Mouse (Mus musculus): ENCODE data around the gene Tcfl5.

Tcfl5 gene

DNA sequence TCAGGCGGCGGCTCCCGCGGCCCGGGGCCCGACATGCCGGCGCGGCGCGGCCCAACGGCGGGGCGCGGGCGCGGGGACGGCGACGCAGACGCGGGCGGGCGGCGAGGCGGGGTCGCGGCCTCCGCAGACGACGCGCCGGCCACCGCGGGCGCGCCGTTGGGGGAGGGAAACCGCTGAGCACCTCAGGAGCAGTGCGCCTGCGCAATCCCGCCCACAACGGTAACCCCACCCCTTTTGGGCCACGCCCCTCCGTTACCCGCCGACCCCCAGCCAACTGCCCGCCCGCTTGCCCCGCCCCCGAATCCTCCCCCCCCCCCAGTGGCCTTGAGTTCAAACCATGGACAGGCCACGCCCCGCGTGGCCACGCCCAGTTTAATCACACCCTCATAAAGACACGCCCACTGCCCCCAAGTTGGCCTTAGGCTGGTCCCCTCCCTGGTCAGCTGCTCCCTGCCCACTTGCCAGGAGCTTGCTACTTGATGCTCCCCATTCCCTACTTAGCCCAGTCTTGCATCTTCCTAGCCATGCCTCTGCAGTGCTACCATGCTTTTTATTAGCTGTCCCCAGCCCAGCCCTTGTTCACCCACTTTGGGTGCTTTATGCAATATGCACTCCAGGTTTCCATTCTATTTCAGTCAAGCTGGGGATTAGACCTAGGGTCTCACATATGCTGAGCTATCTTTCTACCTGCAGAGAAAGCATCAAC, at the start of gene Tcfl5:
TSS of gene Tcfl5 (minus strand) at position 154 of the 706 bp plus-strand sequence.
- no peak for DNase-seq

- DNase-seq: no peak
Observed at GRCm38 (mm10) chr2:180689841-180690240, 47.3 kb upstream of the Tcfl5 start.

DNA sequence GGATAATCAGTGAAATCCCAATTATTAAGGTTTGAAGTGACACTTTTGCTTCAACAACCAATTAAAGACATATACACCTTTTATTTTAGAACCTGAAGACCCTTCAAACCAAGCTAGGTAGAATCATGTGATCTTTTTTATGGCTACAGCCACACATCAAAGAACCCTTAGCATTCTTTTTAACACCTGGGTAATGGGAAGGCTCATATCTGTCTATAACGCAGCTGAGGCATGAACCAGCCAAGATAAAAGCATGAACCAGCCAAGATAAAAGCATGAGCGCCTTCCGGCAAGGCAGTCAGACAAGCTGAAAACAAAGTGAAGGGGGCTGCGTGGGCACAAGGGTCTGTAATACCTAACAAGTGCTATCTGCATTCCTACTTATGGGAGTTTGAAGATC, 41.5 kb upstream of the Tcfl5 start:
- DNase-seq: no peak

- DNase-seq: no peak
Observed at GRCm38 (mm10) chr2:180683524-180683923, 41.0 kb upstream of the Tcfl5 start.

GRCm38 (mm10) chr2:180681225-180681624, 38.7 kb upstream of the Tcfl5 start:
- DNase-seq: no peak

- peak; percentile 82 for DNase-seq
Observed at GRCm38 (mm10) chr2:180678609-180679140, 36.2 kb upstream of the Tcfl5 start.

DNA sequence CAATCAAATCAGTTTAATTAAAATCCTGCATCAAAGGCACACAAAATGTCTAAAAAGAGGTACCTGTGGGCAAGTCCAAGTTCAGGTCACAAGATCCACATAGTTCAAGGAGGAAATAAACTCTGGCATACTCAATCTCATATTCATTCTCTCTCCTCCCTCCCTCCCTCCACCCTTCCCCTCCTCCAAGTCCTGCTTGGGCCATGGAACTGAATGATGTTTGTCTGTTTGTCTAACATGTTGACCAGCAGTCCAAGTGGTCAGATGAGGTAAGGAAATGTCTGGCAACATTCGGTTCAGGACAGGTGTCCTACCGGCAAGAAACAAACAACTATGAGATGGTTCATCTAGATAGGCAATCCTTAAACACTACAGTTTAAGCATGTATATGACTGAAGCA, 34.2 kb upstream of the Tcfl5 start:
- DNase-seq: no peak

DNA sequence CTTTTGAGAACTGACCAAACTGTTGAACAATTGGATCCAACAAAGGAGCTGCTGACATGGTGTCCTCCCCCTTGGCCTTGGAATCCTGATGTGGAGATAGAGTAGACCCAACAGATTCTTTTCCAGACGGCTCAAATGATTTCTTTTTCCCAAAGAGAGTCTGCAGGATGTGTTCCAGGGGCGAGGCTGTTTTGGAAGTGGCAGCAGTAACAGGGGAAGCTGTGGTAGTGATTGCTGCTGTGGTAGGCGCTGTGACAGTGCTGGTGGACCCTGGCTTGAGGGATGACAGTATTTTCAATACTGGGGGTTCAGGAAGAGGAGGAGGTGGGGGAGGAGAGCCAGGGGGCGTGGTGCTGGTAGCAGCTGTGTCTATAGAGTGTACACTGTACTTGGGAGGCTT, 19.5 kb upstream of the Tcfl5 start:
- no peak for DNase-seq

DNA sequence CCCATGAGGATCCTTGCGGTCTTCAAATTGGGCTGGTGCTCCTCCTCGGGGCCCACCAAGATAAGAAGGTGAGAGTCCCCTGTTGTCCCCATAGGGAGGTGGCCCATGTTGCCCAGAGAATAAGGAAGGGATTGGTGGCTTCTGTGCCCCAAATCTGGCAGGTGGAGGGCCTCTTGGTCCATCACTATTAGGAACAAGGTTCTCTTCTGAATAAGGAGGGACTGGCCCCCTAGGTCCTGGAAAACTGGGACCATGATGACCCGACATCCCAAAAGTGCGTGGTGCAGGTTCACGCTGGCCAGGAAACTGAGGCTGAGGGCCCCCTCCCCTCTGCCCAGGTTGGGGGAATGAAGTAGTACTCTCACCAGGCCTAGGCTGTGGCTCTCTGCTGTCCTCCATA, 18.0 kb upstream of the Tcfl5 start:
- no peak for DNase-seq

- peak; percentile 18 for DNase-seq
Observed at GRCm38 (mm10) chr2:180659353-180660150, 17.0 kb upstream of the Tcfl5 start.

DNA sequence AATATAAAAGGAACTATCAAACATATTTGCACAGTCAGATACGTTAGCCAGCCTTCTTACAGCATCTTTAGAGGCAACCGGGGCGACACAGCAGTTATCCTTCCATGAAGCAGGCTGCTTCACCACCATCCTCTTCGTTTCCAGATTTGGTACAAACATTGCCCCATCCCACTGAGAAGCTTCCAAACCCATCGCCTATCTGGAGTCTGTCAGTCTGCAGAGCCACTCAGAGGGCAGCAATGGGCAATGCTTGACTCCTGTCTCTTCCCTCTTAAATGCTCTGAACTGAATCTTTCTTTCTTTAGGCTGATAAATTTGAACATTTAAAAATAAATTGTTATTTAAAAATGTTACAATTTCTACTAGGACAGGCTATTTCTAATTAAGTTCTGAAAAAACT, 15.9 kb upstream of the Tcfl5 start:
- DNase-seq: no peak

DNA sequence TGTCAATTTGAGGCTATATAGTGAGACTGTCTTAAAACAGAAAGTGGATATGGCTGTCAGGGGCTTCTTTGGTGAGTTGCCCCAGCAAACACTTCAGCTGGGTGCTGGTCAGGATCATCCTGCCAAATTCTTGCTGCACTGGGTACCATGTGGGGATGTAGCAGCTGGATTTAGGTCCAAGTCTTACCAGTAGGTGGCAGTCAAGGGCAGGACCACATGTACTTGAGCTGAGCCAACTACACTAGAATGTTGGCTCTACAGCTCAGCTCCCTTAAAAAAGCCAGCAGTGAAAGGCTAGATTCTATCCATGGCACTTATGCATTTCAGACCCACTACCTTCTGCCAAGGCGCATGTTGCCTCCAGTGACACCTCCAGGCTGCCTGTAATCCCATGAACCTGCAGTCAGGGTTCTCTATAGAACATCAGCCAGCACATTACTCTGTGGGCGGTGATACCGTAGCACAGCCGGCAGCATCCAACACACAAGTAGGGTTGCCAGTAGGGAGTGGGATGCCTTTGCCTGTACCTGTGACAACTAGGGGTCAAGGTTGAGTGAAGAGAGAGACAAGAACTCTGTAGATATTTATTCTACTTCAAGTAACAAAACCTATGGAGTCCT, 15.0 kb upstream of the Tcfl5 start:
- peak; percentile 75 for DNase-seq

- DNase-seq: peak; percentile 28
Observed at GRCm38 (mm10) chr2:180655150-180655549, 12.6 kb upstream of the Tcfl5 start.

- DNase-seq: no peak
Observed at GRCm38 (mm10) chr2:180654666-180655065, 12.2 kb upstream of the Tcfl5 start.

GRCm38 (mm10) chr2:180646841-180647240, 4.3 kb upstream of the Tcfl5 start:
- no peak for DNase-seq

GRCm38 (mm10) chr2:180643626-180644025, 1.1 kb upstream of the Tcfl5 start:
- no peak for DNase-seq

- no peak for DNase-seq
Observed at GRCm38 (mm10) chr2:180641576-180642554, 643 bp downstream of the Tcfl5 start.

DNA sequence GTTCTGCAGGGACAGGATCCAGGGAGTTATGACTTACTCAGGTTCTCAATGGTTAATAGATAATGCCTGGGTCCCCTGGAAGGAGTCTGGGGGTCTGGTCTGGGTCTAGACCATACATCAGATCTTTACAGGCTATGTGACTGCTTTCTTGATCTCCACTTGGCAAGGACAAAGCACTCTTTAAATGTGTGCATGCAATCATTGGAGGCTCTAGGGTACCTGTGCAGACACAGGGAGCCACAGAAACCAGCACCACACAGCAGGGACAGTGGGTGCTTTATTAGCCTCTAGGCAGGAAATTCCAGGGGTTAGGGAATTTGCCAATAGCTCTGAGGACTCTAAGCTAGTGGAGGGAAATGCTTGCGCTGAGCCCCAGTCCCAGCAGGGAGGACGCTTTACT, 30.6 kb downstream of the Tcfl5 start:
- no peak for DNase-seq

GRCm38 (mm10) chr2:180610283-180610682, 32.2 kb downstream of the Tcfl5 start:
- no peak for DNase-seq

DNA sequence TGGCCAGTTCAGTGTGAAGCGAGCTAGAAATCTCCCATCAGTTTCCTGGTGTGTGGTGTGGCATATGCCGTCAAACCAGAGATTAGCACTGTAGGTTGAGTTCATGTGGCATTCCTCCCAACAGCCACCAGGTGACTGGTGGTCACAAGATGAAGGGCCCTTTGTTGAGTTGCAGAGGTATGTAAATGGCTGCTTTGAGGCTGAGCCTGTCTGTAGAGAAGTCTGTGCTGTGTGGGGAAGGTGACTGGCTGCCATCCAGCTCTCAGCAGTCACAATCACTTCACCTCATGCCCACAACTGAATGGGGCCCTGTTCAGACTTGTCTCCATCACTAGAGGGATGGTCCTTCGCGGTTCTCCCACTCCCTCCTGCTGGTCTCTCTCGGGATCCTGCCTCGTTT, 37.7 kb downstream of the Tcfl5 start:
- DNase-seq: no peak

- DNase-seq: no peak
Observed at GRCm38 (mm10) chr2:180600569-180601021, 41.9 kb downstream of the Tcfl5 start.

- DNase-seq: no peak
Observed at GRCm38 (mm10) chr2:180598157-180598705, 44.3 kb downstream of the Tcfl5 start.
